Mouse (Mus musculus) liver, adult 2 months (tissue): ENCODE measurements around the gene Sox12. TPM values are rescaled to one million over a fixed set of nuclear protein-coding genes. Genes with fewer than 3 reads are reported as not detected.

Experiments used
- DNase-seq: peaks from one replicate; pipeline ENCODE4 v3.0.0-alpha.2; 2011; ENCODE audit warnings: low read depth, low spot score; ENCODE audit errors: extremely low read depth
- H3K27ac ChIP-seq: fragments of 200-500 bp; replicated peaks from 2 replicates; pipeline ENCODE4 v1.5.1; 2012; ENCODE audit warnings: low read depth, mild to moderate bottlenecking, control low read depth, inconsistent platforms, low read length; ENCODE audit not compliant: insufficient read depth
- H3K27me3 ChIP-seq: fragments of 200-500 bp; 2 replicates; pipeline ENCODE4 v1.6.1; 2012; ENCODE audit warnings: mild to moderate bottlenecking, moderate library complexity, low read length, inconsistent platforms; ENCODE audit not compliant: control insufficient read depth, insufficient read depth
- H3K36me3 ChIP-seq: fragments of 200-500 bp; 2 replicates; pipeline ENCODE4 v1.6.1; 2012; ENCODE audit warnings: low read length, inconsistent platforms; ENCODE audit not compliant: control insufficient read depth, insufficient read depth
- H3K4me1 ChIP-seq: fragments of 200-500 bp; 2 replicates; pipeline ENCODE4 v1.6.1; 2011; ENCODE audit warnings: low read length; ENCODE audit not compliant: control insufficient read depth, insufficient read depth
- H3K4me3 ChIP-seq: fragments of 200-500 bp; 2 replicates; pipeline ENCODE4 v1.5.1; 2011; ENCODE audit warnings: low read depth, mild to moderate bottlenecking, control low read depth, low read length, moderate library complexity; ENCODE audit not compliant: insufficient read depth
- H3K79me2 ChIP-seq: fragments of 200-500 bp; 2 replicates; pipeline ENCODE4 v1.6.1; 2012; ENCODE audit warnings: inconsistent platforms, mild to moderate bottlenecking, low read length, moderate library complexity; ENCODE audit not compliant: control insufficient read depth, insufficient read depth
- H3K9ac ChIP-seq: fragments of 200-500 bp; 2 replicates; pipeline ENCODE4 v1.6.1; 2012; ENCODE audit warnings: low read depth, mild to moderate bottlenecking, control low read depth, inconsistent platforms, low read length
- CTCF ChIP-seq: fragments of 200-500 bp; IDR thresholded peaks from 2 replicates; pipeline ENCODE4 v1.5.1; 2011; ENCODE audit warnings: low read depth, low read length, control low read depth
- POLR2A ChIP-seq: fragments of 200-500 bp; IDR thresholded peaks from 2 replicates; pipeline ENCODE4 v1.6.1; 2011; ENCODE audit warnings: low read length, control low read depth; ENCODE audit not compliant: insufficient read depth; ENCODE audit errors: extremely low read depth
- WGBS: fragments of 180-500 bp; shearing (Covaris S2); methylation state at CpG from one replicate; pipeline ENCODE4 v1.1.7; 2018; 5-methylcytosine and 5-hydroxymethylcytosine counted together
- polyA plus RNA-seq: library from polyadenylated mRNA; depleted of rRNA; stranded (reverse); fragments of >200 nt; gene quantifications from 2 replicates; pipeline ENCODE4 v1.2.3, GENCODE M21; 2012
- total RNA-seq: library from RNA; depleted of rRNA; stranded (reverse); fragments of >200 nt; gene quantifications from 2 replicates; pipeline ENCODE4 v1.2.3, GENCODE M21; 2014

The Sox12 gene
- total and polyA plus RNA-seq, 2 experiments, result 0.18 to 1.7 TPM

DNA sequence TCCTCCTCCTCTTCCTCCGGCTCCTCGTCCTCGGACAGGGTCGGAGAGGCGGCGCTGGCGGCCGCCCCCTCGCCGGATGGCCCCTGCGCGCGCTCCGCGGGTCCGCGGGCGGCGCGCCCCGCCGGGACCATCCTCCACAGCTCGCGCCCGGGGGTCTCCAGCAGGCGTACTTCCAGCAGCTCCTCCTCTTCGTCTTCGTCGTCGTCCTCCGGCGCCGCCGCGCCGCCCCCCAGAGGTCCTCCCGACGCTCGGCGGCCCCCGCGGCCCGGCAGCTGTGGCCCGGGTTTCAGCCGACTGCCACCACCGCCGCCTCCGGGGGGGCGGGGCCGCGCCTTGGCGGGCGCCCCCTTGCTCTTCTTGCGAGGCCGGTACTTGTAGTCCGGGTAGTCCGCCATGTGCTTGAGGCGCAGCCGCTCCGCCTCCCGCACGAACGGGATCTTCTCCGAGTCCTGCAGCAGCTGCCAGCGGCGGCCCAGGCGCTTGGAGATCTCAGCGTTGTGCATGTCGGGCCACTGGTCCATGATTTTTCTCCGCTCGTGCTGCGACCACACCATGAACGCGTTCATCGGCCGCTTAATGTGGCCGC, 766 bp downstream of the Sox12 start:
- peak overlapping the region; percentile 73 for H3K27ac ChIP-seq
- peak; percentile 26 for DNase-seq
- no peaks in the 10 kb centered on the region for H3K27me3 ChIP-seq
- H3K4me3 ChIP-seq, result peak overlapping the region; percentile 82
- no peaks in the 10 kb centered on the region for H3K36me3 ChIP-seq
- no peak for TF ChIP-seq CTCF
- no peak for TF ChIP-seq POLR2A
- H3K79me2 ChIP-seq, result no peaks in the 10 kb centered on the region
- whole genome bisulfite sequencing, result under 1% methylated on average over 76 of the region's 77 CpGs
- peak overlapping the region; percentile 88 for H3K9ac ChIP-seq
- H3K4me1 ChIP-seq, result peaks cover 7% of the 10 kb centered on the region; the same call in 1 of the 2 replicates

DNA sequence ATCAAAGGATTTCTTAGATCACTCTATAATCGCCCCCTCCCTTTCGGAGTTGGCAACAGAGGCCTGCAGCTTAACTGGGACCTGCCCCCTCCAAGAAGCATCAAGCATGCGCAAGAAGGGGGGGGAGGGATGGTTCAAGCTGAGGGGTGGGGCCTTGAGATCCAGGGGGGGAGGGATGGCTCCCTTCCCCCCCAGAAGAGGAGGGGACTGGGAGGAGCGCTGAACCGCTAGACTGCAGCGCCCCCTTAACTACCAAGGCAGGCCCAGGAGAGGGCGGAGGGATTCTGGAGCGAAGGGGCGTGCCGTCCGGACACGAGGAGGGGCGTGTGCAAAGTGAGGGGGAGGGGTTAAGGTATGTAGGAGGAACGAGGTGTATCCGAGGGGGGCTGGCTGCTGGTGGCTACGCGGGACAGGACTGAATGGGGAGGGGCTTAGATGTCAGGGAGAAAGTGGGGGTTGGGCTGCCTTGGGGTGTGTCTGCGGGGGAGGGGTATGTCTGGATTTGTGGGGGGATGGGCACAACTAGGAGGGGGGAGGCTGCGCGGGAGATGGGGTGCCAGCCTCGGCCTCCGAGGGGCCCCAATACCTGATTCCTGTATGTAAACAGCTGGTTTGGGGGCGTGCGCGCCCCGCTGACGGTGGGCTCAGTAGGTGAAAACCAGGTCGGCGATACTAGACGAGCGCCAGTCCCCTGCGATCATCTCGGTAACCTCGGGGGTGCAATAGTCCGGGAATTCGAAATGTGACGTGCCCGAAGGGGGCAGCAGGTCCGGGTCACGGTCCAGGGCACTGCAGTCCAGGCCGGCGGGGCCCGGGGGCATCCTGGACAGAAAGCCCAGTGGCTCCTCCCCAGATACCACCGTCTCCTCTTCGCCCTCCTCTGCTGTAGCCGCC, 1.5 kb downstream of the Sox12 start:
- Histone ChIP-seq H3K4me1 (peaks cover 7% of the 10 kb centered on the region; the same call in 1 of the 2 replicates), H3K4me3 (peak overlapping the region; percentile 82), H3K79me2 (no peaks in the 10 kb centered on the region), H3K27me3 (no peaks in the 10 kb centered on the region), H3K9ac (peak overlapping the region; percentile 88), H3K36me3 (no peaks in the 10 kb centered on the region), H3K27ac (no peak overlapping the region)
- TF ChIP-seq POLR2A (no peak), CTCF (0 out of 2 replicates have a peak, but pooled peaks have one; percentile 14)
- 4% methylated on average over 46 of the region's 46 CpGs for WGBS
- peak; percentile 29 for DNase-seq

DNA sequence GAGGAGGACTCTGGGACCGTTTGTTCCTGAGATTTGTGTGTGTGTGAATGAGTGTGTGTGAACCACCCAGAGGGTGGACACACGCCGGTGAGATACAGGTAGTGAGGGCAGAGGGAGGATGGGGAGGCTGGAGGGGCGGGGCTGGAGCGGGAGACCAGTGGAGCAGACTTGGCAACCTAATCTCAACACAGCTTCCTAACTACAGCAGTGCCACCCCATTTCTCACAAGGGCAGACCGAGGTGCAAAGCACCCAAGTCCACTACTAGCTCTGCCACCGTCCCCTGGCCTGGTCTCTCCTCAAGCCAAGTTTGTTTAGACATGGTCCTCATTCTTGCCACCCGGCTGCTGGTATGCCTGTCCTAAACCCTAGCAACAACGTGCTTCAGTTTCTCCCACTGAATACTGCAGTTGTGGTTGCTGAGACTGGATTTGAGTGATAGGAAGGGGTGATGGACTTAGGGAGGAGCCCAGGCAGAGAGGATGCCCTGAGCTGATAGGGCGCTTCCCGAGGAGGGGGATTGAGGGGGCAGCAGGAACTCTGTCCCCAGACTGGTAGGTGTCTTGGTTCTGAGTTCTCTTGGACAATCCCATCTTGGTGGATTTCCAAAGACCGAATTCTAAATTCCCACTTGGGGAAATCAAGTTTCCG, 2.5 kb downstream of the Sox12 start:
- H3K4me1 ChIP-seq, result peaks cover 7% of the 10 kb centered on the region; the same call in 1 of the 2 replicates
- no peaks in the 10 kb centered on the region for H3K27me3 ChIP-seq
- H3K79me2 ChIP-seq, result no peaks in the 10 kb centered on the region
- TF ChIP-seq POLR2A (no peak), CTCF (no peak)
- 53% methylated on average over 13 of the region's 13 CpGs for WGBS
- no peaks in the 10 kb centered on the region for H3K36me3 ChIP-seq
- DNase-seq, result no peak
- no peak overlapping the region for H3K4me3 ChIP-seq
- H3K9ac ChIP-seq, result no peak overlapping the region
- no peak overlapping the region for H3K27ac ChIP-seq

DNA sequence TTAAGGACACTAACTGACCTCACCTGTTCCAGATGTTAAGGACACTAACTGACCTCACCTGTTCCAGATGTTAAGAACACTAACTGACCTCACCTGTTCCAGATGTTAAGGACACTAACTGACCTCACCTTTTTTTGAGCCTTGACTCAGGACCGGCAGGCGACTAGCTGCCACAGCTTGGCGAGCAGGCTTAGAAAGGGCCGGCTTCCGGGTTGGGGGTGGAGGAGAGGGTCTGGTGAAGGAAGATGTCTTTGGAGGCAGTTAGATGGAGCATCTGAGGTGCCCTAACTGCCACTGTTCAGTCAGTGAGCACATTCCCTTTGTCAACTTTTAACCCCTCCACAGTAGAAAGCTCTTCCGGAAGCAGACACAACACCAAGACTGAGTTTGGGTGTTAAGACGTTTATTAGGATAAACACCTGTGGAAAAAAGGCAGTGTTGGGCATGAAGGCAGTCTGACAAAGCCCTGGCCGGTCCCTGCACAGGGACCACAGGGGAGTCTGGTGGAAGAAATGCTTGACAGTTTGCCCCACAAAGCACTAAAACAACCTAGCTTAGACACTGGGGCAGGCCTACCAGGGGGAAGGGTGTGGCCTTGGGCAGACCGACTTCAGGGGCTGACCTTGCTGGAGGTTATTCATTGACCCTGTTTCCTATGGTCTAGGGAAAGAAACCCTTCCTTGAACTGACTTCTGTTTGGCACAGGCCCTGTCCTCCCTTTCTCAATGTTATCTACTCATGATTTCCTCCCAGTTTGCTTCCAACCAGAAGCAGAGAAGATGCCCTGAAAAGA, 4.4 kb downstream of the Sox12 start:
- DNase-seq, result no peak
- TF ChIP-seq CTCF (no peak), POLR2A (no peak)
- Histone ChIP-seq H3K4me3 (no peak overlapping the region), H3K79me2 (no peaks in the 10 kb centered on the region), H3K4me1 (peaks cover 7% of the 10 kb centered on the region; the same call in 1 of the 2 replicates), H3K27ac (no peak overlapping the region), H3K36me3 (no peaks in the 10 kb centered on the region), H3K27me3 (no peaks in the 10 kb centered on the region), H3K9ac (no peak overlapping the region)
- 68% methylated on average over 9 of the region's 9 CpGs for WGBS

DNA sequence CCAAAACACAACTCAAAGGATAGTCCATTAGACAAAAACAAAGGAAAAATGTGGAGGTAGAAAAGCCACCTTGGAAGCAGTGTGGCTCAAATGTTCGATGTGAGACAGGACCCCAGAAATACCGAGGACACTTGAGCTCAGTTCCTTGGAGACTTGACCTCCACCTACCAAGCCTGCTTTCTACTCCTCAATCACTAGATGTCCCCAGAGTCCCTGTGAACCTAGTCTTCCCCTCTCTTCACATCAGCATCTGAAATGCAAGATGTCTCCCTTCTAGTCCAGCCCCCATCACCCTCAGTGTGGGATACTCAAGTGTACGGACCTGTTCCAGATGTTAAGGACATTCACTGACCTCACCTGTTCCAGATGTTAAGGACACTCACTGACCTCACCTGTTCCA, 5.1 kb downstream of the Sox12 start:
- Histone ChIP-seq H3K79me2 (no peaks in the 10 kb centered on the region), H3K4me3 (no peak overlapping the region), H3K27me3 (no peaks in the 10 kb centered on the region), H3K9ac (no peak overlapping the region), H3K36me3 (no peaks in the 10 kb centered on the region), H3K4me1 (peaks cover 7% of the 10 kb centered on the region; the same call in 1 of the 2 replicates), H3K27ac (no peak overlapping the region)
- peak; percentile 41 for TF ChIP-seq CTCF
- TF ChIP-seq POLR2A, result no peak
- DNase-seq, result peak; percentile 19
- WGBS, result 43% methylated on average over 3 of the region's 3 CpGs
